In the genomic region with DNA sequence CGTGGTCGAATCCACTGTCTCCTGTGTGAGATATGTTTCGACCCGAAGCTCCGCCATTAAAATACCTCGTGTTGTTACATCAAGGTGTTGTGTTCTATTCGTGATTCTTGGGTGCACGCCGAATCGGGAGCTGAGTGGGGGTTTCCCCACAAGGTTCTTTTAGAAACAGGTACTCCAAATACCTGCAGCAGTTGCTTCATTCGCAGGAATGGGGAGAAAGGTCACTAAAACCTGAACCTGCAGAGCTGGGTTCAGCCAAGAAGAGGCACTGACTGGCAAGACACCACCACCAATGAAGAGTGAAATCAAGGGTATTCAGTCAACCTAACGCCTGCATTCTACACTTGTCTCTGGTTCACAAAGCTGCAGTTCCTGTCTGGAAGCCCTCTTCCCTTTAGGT, we compare ENCODE assay signal across 13 mouse cellular contexts. TPM values are rescaled to one million over a fixed set of nuclear protein-coding genes. Genes with fewer than 3 reads are reported as not detected.
DNase-seq lines count a peak whose midpoint lies in the region; ATAC-seq lines count a peak whose summit lies in the region.
"Had no signal": no experiment of that assay in that cellular context is flagged by ENCODE, and none has a peak within 500 bp of the region (broad histone marks: within the 10 kb centered on the region; RNA-seq: fewer than 3 reads in every experiment).

No protein-coding gene starts in this region.

- H3K4me1 ChIP-seq in kidney, embryonic 15.5 days, result peaks cover 40% of the 10 kb centered on the region
- H3K4me1 ChIP-seq in hindbrain, embryonic 13.5 days (replicated peaks), result peaks cover 36% of the 10 kb centered on the region

- no peak overlapping the region for H3K27ac ChIP-seq in kidney, embryonic 15.5 days
- H3K27ac ChIP-seq in hindbrain, embryonic 13.5 days, result peak overlapping the region; percentile 76

- H3K4me2 ChIP-seq in kidney, embryonic 15.5 days, result no peak overlapping the region
- H3K4me2 ChIP-seq in hindbrain, embryonic 13.5 days, result peak overlapping the region; percentile 59

- no peaks in the 10 kb centered on the region for H3K36me3 ChIP-seq in kidney, embryonic 15.5 days
- no peaks in the 10 kb centered on the region for H3K36me3 ChIP-seq in hindbrain, embryonic 13.5 days
- H3K36me3 ChIP-seq in splenic B cell, adult 2 months (ENCODE audit: control insufficient read depth, insufficient read depth, low read length, poor library complexity, severe bottlenecking), result no peaks in the 10 kb centered on the region
- H3K36me3 ChIP-seq: embryonic facial prominence, embryonic 15.5 days; limb, embryonic 12.5 days had no signal

- no peak overlapping the region for H3K9ac ChIP-seq in kidney, embryonic 15.5 days
- no peak overlapping the region for H3K9ac ChIP-seq in hindbrain, embryonic 13.5 days
- H3K9ac ChIP-seq: embryonic facial prominence, embryonic 15.5 days had no signal

- H3K4me3 ChIP-seq in kidney, embryonic 15.5 days (replicated peaks), result no peak overlapping the region
- no peak overlapping the region for H3K4me3 ChIP-seq in hindbrain, embryonic 13.5 days

- peak; percentile 57 for DNase-seq in kidney, adult 9 months
- DNase-seq in lung, postnatal 36 days, result peak; percentile 62
- peak; percentile 18 for DNase-seq in splenic B cell, adult 2 months (ENCODE audit: low read depth, low spot score)
- DNase-seq in retina, embryonic 14.5 days (ENCODE audit: low spot score), result no peak
- no peak for DNase-seq in layer of hippocampus, adult 18-20 months (ENCODE audit: low spot score in 2 of 2)
- DNase-seq: retina, postnatal 1 day had no signal

- WGBS in kidney, embryonic 15.5 days, result 91% methylated on average over 12 of the region's 12 CpGs
- WGBS in hindbrain, embryonic 13.5 days, result 90% methylated on average over 12 of the region's 12 CpGs

- H3K9me3 ChIP-seq in kidney, embryonic 15.5 days (replicated peaks), result no peaks in the 10 kb centered on the region
- H3K9me3 ChIP-seq in hindbrain, embryonic 13.5 days, result no peaks in the 10 kb centered on the region
- H3K9me3 ChIP-seq: embryonic facial prominence, embryonic 15.5 days; limb, embryonic 12.5 days had no signal

- H3K27me3 ChIP-seq in kidney, embryonic 15.5 days, result no peaks in the 10 kb centered on the region
- no peaks in the 10 kb centered on the region for H3K27me3 ChIP-seq in hindbrain, embryonic 13.5 days
- H3K27me3 ChIP-seq in splenic B cell, adult 2 months (ENCODE audit: control insufficient read depth, insufficient read depth, low read length, poor library complexity, severe bottlenecking), result no peaks in the 10 kb centered on the region
- H3K27me3 ChIP-seq: embryonic facial prominence, embryonic 15.5 days; limb, embryonic 12.5 days had no signal

- no peak for ATAC-seq in kidney, embryonic 15.5 days (replicated peaks; ENCODE audit: low FRiP score)
- ATAC-seq in hindbrain, embryonic 13.5 days (ENCODE audit: low FRiP score), result no peak

RNA-seq across cellular contexts. Expression of gene Acot1, which starts 1.0 kb away (rescaled TPM):
- polyA plus RNA-seq in kidney, embryonic 15.5 days (2015; fragmentation: Nextera tagmentation; extraction: Ambion mirVana), result 53.7 and 55.2 TPM in 2 replicates
- polyA plus RNA-seq in hindbrain, embryonic 13.5 days (2015; fragmentation: Nextera tagmentation; extraction: Ambion mirVana), result 77.9 and 83.6 TPM in 2 replicates
- total RNA-seq in layer of hippocampus, adult 18-20 months (2021), result 10 to 100 TPM; 21.0 to 28.4 TPM

RNA-seq across cellular contexts. Expression of gene Acot2, which starts 20.6 kb away (rescaled TPM):
- polyA plus RNA-seq in kidney, embryonic 15.5 days (2015; fragmentation: Nextera tagmentation; extraction: Ambion mirVana), result 37.8 and 39.0 TPM in 2 replicates
- 14.7 and 17.0 TPM in 2 replicates for polyA plus RNA-seq in hindbrain, embryonic 13.5 days (2015; fragmentation: Nextera tagmentation; extraction: Ambion mirVana)
- 10 to 100 TPM; 15.8 to 17.2 TPM for total RNA-seq in layer of hippocampus, adult 18-20 months (2021)

RNA-seq across cellular contexts. Expression of gene Heatr4, which starts 23.6 kb away (rescaled TPM):
- polyA plus RNA-seq in kidney, embryonic 15.5 days (2015; fragmentation: Nextera tagmentation; extraction: Ambion mirVana), result not detected in 2 replicates
- not detected in 2 replicates for polyA plus RNA-seq in hindbrain, embryonic 13.5 days (2015; fragmentation: Nextera tagmentation; extraction: Ambion mirVana)
- total RNA-seq in layer of hippocampus, adult 18-20 months (2021), result under 1 TPM in 1 of 2 experiments, not detected in 1; 0.10 TPM
- total RNA-seq: gastrocnemius, adult 8-10 months; heart, postnatal 14 days; layer of hippocampus, adult 2 months had no signal
- polyA plus RNA-seq: embryonic facial prominence, embryonic 15.5 days; limb, embryonic 12.5 days had no signal

RNA-seq across cellular contexts. Expression of gene Acot4, which starts 29.9 kb away (rescaled TPM):
- polyA plus RNA-seq in kidney, embryonic 15.5 days (2015; fragmentation: Nextera tagmentation; extraction: Ambion mirVana), result 6.0 TPM in 2 replicates
- 0.09 and 0.13 TPM in 2 replicates for polyA plus RNA-seq in hindbrain, embryonic 13.5 days (2015; fragmentation: Nextera tagmentation; extraction: Ambion mirVana)
- total RNA-seq in layer of hippocampus, adult 18-20 months (2021), result 1 to 10 TPM; 2.7 to 3.9 TPM

RNA-seq across cellular contexts. Expression of gene Gm49366, which starts 30.5 kb away (rescaled TPM):
- not detected in 2 replicates for polyA plus RNA-seq in kidney, embryonic 15.5 days (2015; fragmentation: Nextera tagmentation; extraction: Ambion mirVana)
- polyA plus RNA-seq in hindbrain, embryonic 13.5 days (2015; fragmentation: Nextera tagmentation; extraction: Ambion mirVana), result not detected in 2 replicates
- 1 to 10 TPM in 1 of 2 experiments, not detected in 1; 1.3 TPM for total RNA-seq in layer of hippocampus, adult 18-20 months (2021)
- total RNA-seq: gastrocnemius, adult 8-10 months; heart, postnatal 14 days had no signal
- polyA plus RNA-seq: embryonic facial prominence, embryonic 15.5 days; limb, embryonic 12.5 days had no signal

Comparison
In these comparisons a context has a peak if more than half of its experiments do, and no peak if none do; other contexts are left out.
1. DNase-seq: peak in kidney, adult 9 months (single experiment), lung, postnatal 36 days (single experiment) and splenic B cell, adult 2 months (single experiment); none in retina, embryonic 14.5 days (single experiment) and layer of hippocampus, adult 18-20 months (0 of 2).